Mouse (Mus musculus) CH12.LX (cell line): ENCODE measurements around the gene Cd248. TPM values are rescaled to one million over a fixed set of nuclear protein-coding genes. Genes with fewer than 3 reads are reported as not detected.

Experiments used
- polyA plus RNA-seq: library from polyadenylated mRNA; unstranded; fragments of >175 nt; gene quantifications from 2 replicates; pipeline ENCODE4 v1.2.1, GENCODE M21; 2012; ENCODE audit warnings: low read depth; ENCODE audit not compliant: insufficient read length
- total RNA-seq, 2 experiments: library from RNA; depleted of rRNA; stranded (reverse); fragments of 300-350 nt in 1 of 2; fragments of >200 nt in 1 of 2; gene quantifications; 2 replicates each; pipeline ENCODE4 v1.2.3; 2012 to 2014

Gene Cd248
- total and polyA plus RNA-seq, 3 experiments, result not detected

Other genes starting within 250 kb of the Cd248 start
Only the 20 nearest of the 23 such genes appear.
- not detected in 2 replicates for gene Ctsf, start 212.9 kb upstream of the Cd248 start, total RNA-seq (2012; rRNA removed)
- not detected in 2 replicates for gene Ctsf, start 212.9 kb upstream of the Cd248 start, total RNA-seq (2014; rRNA removed)
- gene Ctsf, start 212.9 kb upstream of the Cd248 start, polyA plus RNA-seq, result not detected in 2 replicates
- 0.34 and 0.67 TPM in 2 replicates for gene Actn3, start 190.2 kb upstream of the Cd248 start, total RNA-seq (2012; rRNA removed)
- gene Actn3, start 190.2 kb upstream of the Cd248 start, total RNA-seq (2014; rRNA removed), result 0.32 TPM in 1 of 2 replicates, not detected in the other
- gene Actn3, start 190.2 kb upstream of the Cd248 start, polyA plus RNA-seq, result 0.37 and 0.41 TPM in 2 replicates
- 8.0 and 8.4 TPM in 2 replicates for gene Zdhhc24, start 189.4 kb upstream of the Cd248 start, total RNA-seq (2012; rRNA removed)
- 4.5 and 5.0 TPM in 2 replicates for gene Zdhhc24, start 189.4 kb upstream of the Cd248 start, total RNA-seq (2014; rRNA removed)
- 4.7 and 5.0 TPM in 2 replicates for gene Zdhhc24, start 189.4 kb upstream of the Cd248 start, polyA plus RNA-seq
- 2.7 and 3.0 TPM in 2 replicates for gene Bbs1, start 161.4 kb upstream of the Cd248 start, total RNA-seq (2012; rRNA removed)
- 2.0 and 3.1 TPM in 2 replicates for gene Bbs1, start 161.4 kb upstream of the Cd248 start, total RNA-seq (2014; rRNA removed)
- gene Bbs1, start 161.4 kb upstream of the Cd248 start, polyA plus RNA-seq, result 2.1 and 2.8 TPM in 2 replicates
- 89.7 and 109 TPM in 2 replicates for gene Dpp3, start 139.8 kb upstream of the Cd248 start, total RNA-seq (2012; rRNA removed)
- gene Dpp3, start 139.8 kb upstream of the Cd248 start, total RNA-seq (2014; rRNA removed), result 74.0 and 79.6 TPM in 2 replicates
- 97.3 and 100.0 TPM in 2 replicates for gene Dpp3, start 139.8 kb upstream of the Cd248 start, polyA plus RNA-seq
- 0.42 TPM in 1 of 2 replicates, not detected in the other for gene Peli3, start 125.0 kb upstream of the Cd248 start, total RNA-seq (2012; rRNA removed)
- gene Peli3, start 125.0 kb upstream of the Cd248 start, total RNA-seq (2014; rRNA removed), result 0.07 TPM in 1 of 2 replicates, not detected in the other
- not detected in 2 replicates for gene Peli3, start 125.0 kb upstream of the Cd248 start, polyA plus RNA-seq
- 74.0 and 100 TPM in 2 replicates for gene Mrpl11, start 105.9 kb upstream of the Cd248 start, total RNA-seq (2012; rRNA removed)
- 160 and 171 TPM in 2 replicates for gene Mrpl11, start 105.9 kb upstream of the Cd248 start, total RNA-seq (2014; rRNA removed)
- gene Mrpl11, start 105.9 kb upstream of the Cd248 start, polyA plus RNA-seq, result 101 and 102 TPM in 2 replicates
- gene Npas4, start 77.8 kb upstream of the Cd248 start, total RNA-seq (2012; rRNA removed), result not detected in 2 replicates
- not detected in 2 replicates for gene Npas4, start 77.8 kb upstream of the Cd248 start, total RNA-seq (2014; rRNA removed)
- not detected in 2 replicates for gene Npas4, start 77.8 kb upstream of the Cd248 start, polyA plus RNA-seq
- gene Slc29a2, start 44.2 kb upstream of the Cd248 start, total RNA-seq (2012; rRNA removed), result 4.2 and 6.7 TPM in 2 replicates
- 0.96 and 2.1 TPM in 2 replicates for gene Slc29a2, start 44.2 kb upstream of the Cd248 start, total RNA-seq (2014; rRNA removed)
- 5.6 and 6.6 TPM in 2 replicates for gene Slc29a2, start 44.2 kb upstream of the Cd248 start, polyA plus RNA-seq
- 9.8 and 12.1 TPM in 2 replicates for gene B4gat1, start 29.3 kb upstream of the Cd248 start, total RNA-seq (2012; rRNA removed)
- 6.9 and 7.7 TPM in 2 replicates for gene B4gat1, start 29.3 kb upstream of the Cd248 start, total RNA-seq (2014; rRNA removed)
- 5.2 and 5.6 TPM in 2 replicates for gene B4gat1, start 29.3 kb upstream of the Cd248 start, polyA plus RNA-seq
- 1.3 and 2.1 TPM in 2 replicates for gene AC124502.3, start 29.2 kb upstream of the Cd248 start, total RNA-seq (2012; rRNA removed)
- 0.15 and 0.22 TPM in 2 replicates for gene AC124502.3, start 29.2 kb upstream of the Cd248 start, total RNA-seq (2014; rRNA removed)
- 0.29 TPM in 1 of 2 replicates, not detected in the other for gene AC124502.3, start 29.2 kb upstream of the Cd248 start, polyA plus RNA-seq
- 22.8 and 24.6 TPM in 2 replicates for gene Brms1, start 26.7 kb upstream of the Cd248 start, total RNA-seq (2012; rRNA removed)
- gene Brms1, start 26.7 kb upstream of the Cd248 start, total RNA-seq (2014; rRNA removed), result 30.0 and 36.3 TPM in 2 replicates
- gene Brms1, start 26.7 kb upstream of the Cd248 start, polyA plus RNA-seq, result 50.9 and 63.7 TPM in 2 replicates
- gene Rin1, start 17.6 kb upstream of the Cd248 start, total RNA-seq (2012; rRNA removed), result 0.47 and 0.92 TPM in 2 replicates
- 0.13 and 0.30 TPM in 2 replicates for gene Rin1, start 17.6 kb upstream of the Cd248 start, total RNA-seq (2014; rRNA removed)
- 0.74 and 0.89 TPM in 2 replicates for gene Rin1, start 17.6 kb upstream of the Cd248 start, polyA plus RNA-seq
- gene Tmem151a, start 17.5 kb downstream of the Cd248 start, total RNA-seq (2012; rRNA removed), result not detected in 2 replicates
- gene Tmem151a, start 17.5 kb downstream of the Cd248 start, total RNA-seq (2014; rRNA removed), result not detected in 2 replicates
- not detected in 2 replicates for gene Tmem151a, start 17.5 kb downstream of the Cd248 start, polyA plus RNA-seq
- 62.6 and 65.0 TPM in 2 replicates for gene Yif1a, start 20.5 kb downstream of the Cd248 start, total RNA-seq (2012; rRNA removed)
- gene Yif1a, start 20.5 kb downstream of the Cd248 start, total RNA-seq (2014; rRNA removed), result 63.6 and 72.4 TPM in 2 replicates
- 33.1 and 39.0 TPM in 2 replicates for gene Yif1a, start 20.5 kb downstream of the Cd248 start, polyA plus RNA-seq
- gene Cnih2, start 30.4 kb downstream of the Cd248 start, total RNA-seq (2012; rRNA removed), result 0.55 and 0.72 TPM in 2 replicates
- 0.23 TPM in 1 of 2 replicates, not detected in the other for gene Cnih2, start 30.4 kb downstream of the Cd248 start, total RNA-seq (2014; rRNA removed)
- 1.7 and 2.2 TPM in 2 replicates for gene Cnih2, start 30.4 kb downstream of the Cd248 start, polyA plus RNA-seq
- gene Rab1b, start 39.0 kb downstream of the Cd248 start, total RNA-seq (2012; rRNA removed), result 78.4 and 90.6 TPM in 2 replicates
- 76.3 and 88.3 TPM in 2 replicates for gene Rab1b, start 39.0 kb downstream of the Cd248 start, total RNA-seq (2014; rRNA removed)
- gene Rab1b, start 39.0 kb downstream of the Cd248 start, polyA plus RNA-seq, result 80.5 and 87.1 TPM in 2 replicates
- gene Klc2, start 50.5 kb downstream of the Cd248 start, total RNA-seq (2012; rRNA removed), result 7.9 and 9.5 TPM in 2 replicates
- 4.8 and 5.9 TPM in 2 replicates for gene Klc2, start 50.5 kb downstream of the Cd248 start, total RNA-seq (2014; rRNA removed)
- gene Klc2, start 50.5 kb downstream of the Cd248 start, polyA plus RNA-seq, result 9.5 and 12.0 TPM in 2 replicates
- 10.7 and 14.4 TPM in 2 replicates for gene Pacs1, start 205.0 kb downstream of the Cd248 start, total RNA-seq (2012; rRNA removed)
- gene Pacs1, start 205.0 kb downstream of the Cd248 start, total RNA-seq (2014; rRNA removed), result 2.0 and 2.4 TPM in 2 replicates
- gene Pacs1, start 205.0 kb downstream of the Cd248 start, polyA plus RNA-seq, result 8.9 and 10.1 TPM in 2 replicates
- gene Sf3b2, start 227.4 kb downstream of the Cd248 start, total RNA-seq (2012; rRNA removed), result 191 and 195 TPM in 2 replicates
- 155 and 161 TPM in 2 replicates for gene Sf3b2, start 227.4 kb downstream of the Cd248 start, total RNA-seq (2014; rRNA removed)
- gene Sf3b2, start 227.4 kb downstream of the Cd248 start, polyA plus RNA-seq, result 238 and 279 TPM in 2 replicates